8 mouse cellular contexts compared by ENCODE assay signal in genomic region chr3:137863330-137864123, GRCm38 (mm10). TPM values are rescaled to one million over a fixed set of nuclear protein-coding genes. Genes with fewer than 3 reads are reported as not detected.
DNase-seq lines count a peak whose midpoint lies in the region; ATAC-seq and TF ChIP-seq lines count a peak whose summit lies in the region.

No protein-coding gene starts in this region.

- H3K4me3 ChIP-seq in layer of hippocampus, adult 2 months = peak overlapping the region; percentile 89
- peak overlapping the region; percentile 83 for H3K4me3 ChIP-seq in hindbrain, embryonic 13.5 days
- peak overlapping the region; percentile 86 for H3K4me3 ChIP-seq in midbrain, embryonic 13.5 days (replicated peaks)

- peak overlapping the region; percentile 61 for H3K4me2 ChIP-seq in hindbrain, embryonic 13.5 days
- H3K4me2 ChIP-seq in midbrain, embryonic 13.5 days (replicated peaks) = peak overlapping the region; percentile 64

- peaks cover 20% of the 10 kb centered on the region for H3K4me1 ChIP-seq in hindbrain, embryonic 13.5 days (replicated peaks)
- peaks cover 22% of the 10 kb centered on the region for H3K4me1 ChIP-seq in midbrain, embryonic 13.5 days (replicated peaks)

- DNase-seq in layer of hippocampus, adult 2 months (ENCODE audit: low spot score in 2 of 2) = peak in 1 of 2 experiments; percentile 52
- no peak for DNase-seq in layer of hippocampus, adult 9-10 months (ENCODE audit: low spot score)
- DNase-seq in brain, adult 2 months (ENCODE audit: low read depth, low spot score) = peak; percentile 39
- DNase-seq in ovary, postnatal 14 days (ENCODE audit: low spot score) = no peak
- DNase-seq in frontal cortex, postnatal 25 days (ENCODE audit: low spot score in 2 of 2) = no peak

- WGBS in hindbrain, embryonic 13.5 days = 38% methylated on average over 22 of the region's 22 CpGs
- 41% methylated on average over 22 of the region's 22 CpGs for WGBS in midbrain, embryonic 13.5 days

- H3K27ac ChIP-seq in layer of hippocampus, adult 2 months = peak overlapping the region; percentile 98
- H3K27ac ChIP-seq in hindbrain, embryonic 13.5 days = peak overlapping the region; percentile 98
- H3K27ac ChIP-seq in midbrain, embryonic 13.5 days = peak overlapping the region; percentile 98

- no peaks in the 10 kb centered on the region for H3K9me3 ChIP-seq in hindbrain, embryonic 13.5 days
- H3K9me3 ChIP-seq in midbrain, embryonic 13.5 days = no peaks in the 10 kb centered on the region

- no peak for ATAC-seq in hindbrain, embryonic 13.5 days (ENCODE audit: low FRiP score)
- ATAC-seq in midbrain, embryonic 13.5 days = no peak
- no peak; the same call in 1 of the 2 replicates for ATAC-seq in cerebellum, adult (ENCODE audit: insufficient number of reproducible peaks, low FRiP score, low TSS enrichment)

- no peaks in the 10 kb centered on the region for H3K36me3 ChIP-seq in hindbrain, embryonic 13.5 days
- peaks cover 3% of the 10 kb centered on the region; the same call in 1 of the 2 replicates for H3K36me3 ChIP-seq in midbrain, embryonic 13.5 days

- H3K27me3 ChIP-seq in hindbrain, embryonic 13.5 days = no peaks in the 10 kb centered on the region
- no peaks in the 10 kb centered on the region for H3K27me3 ChIP-seq in midbrain, embryonic 13.5 days

- peak overlapping the region; percentile 78 for H3K9ac ChIP-seq in hindbrain, embryonic 13.5 days
- H3K9ac ChIP-seq in midbrain, embryonic 13.5 days (replicated peaks) = peak overlapping the region; percentile 72

- TF ChIP-seq CTCF in layer of hippocampus, adult 2 months (conservative IDR thresholded peaks at IDR 0.05) = no peak

RNA-seq across cellular contexts. Expression of gene H2afz, which starts 0.8 kb away (rescaled TPM):
- 100 to 1,000 TPM; 142 to 147 TPM for total RNA-seq in layer of hippocampus, adult 2 months (2021)
- 1,016 and 1,041 TPM in 2 replicates for polyA plus RNA-seq in hindbrain, embryonic 13.5 days (2015; fragmentation: Nextera tagmentation; extraction: Ambion mirVana)
- polyA plus RNA-seq in midbrain, embryonic 13.5 days (2015; fragmentation: Nextera tagmentation; extraction: Ambion mirVana) = 1,499 and 1,592 TPM in 2 replicates

RNA-seq across cellular contexts. Expression of gene Dnajb14, which starts 3.9 kb away (rescaled TPM):
- total RNA-seq in layer of hippocampus, adult 2 months (2021) = 10 to 100 TPM; 52.7 to 52.9 TPM
- polyA plus RNA-seq in hindbrain, embryonic 13.5 days (2015; fragmentation: Nextera tagmentation; extraction: Ambion mirVana) = 11.7 and 11.9 TPM in 2 replicates
- polyA plus RNA-seq in midbrain, embryonic 13.5 days (2015; fragmentation: Nextera tagmentation; extraction: Ambion mirVana) = 9.4 and 12.1 TPM in 2 replicates

RNA-seq across cellular contexts. Expression of gene Lamtor3, which starts 54.8 kb away (rescaled TPM):
- 10 to 100 TPM; 64.4 to 65.3 TPM for total RNA-seq in layer of hippocampus, adult 2 months (2021)
- 121 and 130 TPM in 2 replicates for polyA plus RNA-seq in hindbrain, embryonic 13.5 days (2015; fragmentation: Nextera tagmentation; extraction: Ambion mirVana)
- polyA plus RNA-seq in midbrain, embryonic 13.5 days (2015; fragmentation: Nextera tagmentation; extraction: Ambion mirVana) = 120 and 122 TPM in 2 replicates
